Mouse (Mus musculus): Measurements from ENCODE around the gene A830005F24Rik. TPM values are rescaled to one million over a fixed set of nuclear protein-coding genes. Genes with fewer than 3 reads are reported as not detected.
A peak's percentile ranks its signal among the peaks of the same experiment; 100 is the strongest.

A830005F24Rik gene
- polyA plus RNA-seq, 1 experiment from 2014 or later, result 3.0 TPM

DNA sequence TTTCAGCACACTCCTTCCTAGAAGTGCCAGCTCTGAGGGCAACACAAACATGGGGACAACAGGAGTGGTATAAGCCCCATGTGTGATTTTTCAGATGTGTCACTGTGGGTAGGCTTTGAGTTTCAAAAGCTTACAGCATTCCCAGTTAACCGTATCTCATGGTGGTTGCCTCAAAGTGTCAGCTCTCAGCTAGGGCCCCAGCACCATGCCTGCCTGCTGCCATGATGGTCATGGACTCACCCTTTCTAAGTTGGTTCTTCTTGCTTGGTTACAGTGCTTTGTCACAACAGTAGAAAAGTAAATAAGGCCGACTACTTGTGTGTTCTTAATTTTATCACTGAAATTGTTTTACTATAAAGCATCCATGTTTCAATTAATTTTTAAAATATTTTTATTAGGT lies 18.1 kb downstream of the A830005F24Rik start:
- WGBS, result 78% methylated on average over 2 of the region's 2 CpGs

DNA sequence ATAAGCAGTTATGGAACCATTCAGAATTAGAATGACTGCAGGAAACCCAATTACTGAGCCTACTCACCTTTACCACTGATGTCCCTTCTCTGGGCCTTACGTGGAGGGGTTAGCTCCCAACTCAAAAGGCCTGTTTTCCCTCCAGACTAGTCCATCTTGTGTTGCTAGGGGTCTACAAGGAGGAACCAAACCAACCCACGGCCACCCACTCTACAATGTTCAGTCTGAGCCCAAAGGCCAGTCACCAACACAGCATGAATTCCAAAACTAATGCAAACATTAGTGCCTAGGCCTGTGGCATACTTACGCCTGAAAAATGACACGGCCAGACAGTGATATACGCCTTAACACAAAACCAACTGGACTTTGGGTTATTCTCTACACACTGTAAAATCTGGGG lies 20.1 kb downstream of the A830005F24Rik start:
- no peaks in the 10 kb centered on the region for H3K27me3 ChIP-seq (ENCODE audit: control insufficient read depth, insufficient read depth, low read length)
- H3K4me2 ChIP-seq (replicated peaks; ENCODE audit: low read depth, low read length), result no peak overlapping the region
- H3K4me3 ChIP-seq (ENCODE audit: low read depth, low read length), result no peak overlapping the region
- no peaks in the 10 kb centered on the region for H3K9me3 ChIP-seq (ENCODE audit: control insufficient read depth, low read length)
- no peaks in the 10 kb centered on the region for H3K36me3 ChIP-seq (ENCODE audit: control insufficient read depth, insufficient read depth, low read length)
- DNase-seq (ENCODE audit: low spot score) (no peak), ATAC-seq (ENCODE audit: low FRiP score) (no peak)
- no peak overlapping the region for H3K27ac ChIP-seq (ENCODE audit: low read depth, low read length)
- 93% methylated on average over 5 of the region's 5 CpGs for WGBS
- H3K9ac ChIP-seq (ENCODE audit: low read depth, low read length), result no peak overlapping the region
- no peaks in the 10 kb centered on the region for H3K4me1 ChIP-seq (replicated peaks; ENCODE audit: control insufficient read depth, insufficient read depth, low read length)

More for the DNA sequence above, 18.1 kb downstream of the A830005F24Rik start:
- Histone ChIP-seq H3K27ac (ENCODE audit: low read depth, low read length) (no peak overlapping the region), H3K4me1 (replicated peaks; ENCODE audit: control insufficient read depth, insufficient read depth, low read length) (no peaks in the 10 kb centered on the region), H3K27me3 (ENCODE audit: control insufficient read depth, insufficient read depth, low read length) (no peaks in the 10 kb centered on the region), H3K4me3 (ENCODE audit: low read depth, low read length) (no peak overlapping the region), H3K9ac (ENCODE audit: low read depth, low read length) (no peak overlapping the region), H3K36me3 (ENCODE audit: control insufficient read depth, insufficient read depth, low read length) (no peaks in the 10 kb centered on the region), H3K9me3 (ENCODE audit: control insufficient read depth, low read length) (no peaks in the 10 kb centered on the region), H3K4me2 (replicated peaks; ENCODE audit: low read depth, low read length) (no peak overlapping the region)
- ATAC-seq (ENCODE audit: low FRiP score) (no peak), DNase-seq (ENCODE audit: low spot score) (no peak)

DNA sequence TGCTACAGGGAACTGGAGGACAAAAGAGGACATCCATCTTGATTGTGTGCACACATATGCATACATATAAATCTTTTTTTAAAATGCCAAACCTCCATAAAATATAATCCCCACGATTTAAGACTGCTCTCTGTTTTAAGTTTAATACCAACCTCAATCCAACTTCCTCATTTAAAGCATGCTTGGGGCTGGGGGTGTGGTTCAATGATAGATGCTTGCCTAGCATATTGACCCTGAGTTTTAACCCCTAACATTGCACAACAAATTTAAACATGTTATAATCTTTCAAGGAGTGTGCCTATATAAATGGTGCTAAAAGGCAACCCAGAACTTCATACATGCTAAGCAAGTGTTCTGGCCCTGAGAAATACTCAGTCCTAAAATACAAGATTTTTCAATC lies 27.1 kb downstream of the A830005F24Rik start:
- H3K9me3 ChIP-seq (ENCODE audit: control insufficient read depth, low read length), result no peaks in the 10 kb centered on the region
- ATAC-seq (ENCODE audit: low FRiP score), result no peak
- no peak overlapping the region for H3K27ac ChIP-seq (ENCODE audit: low read depth, low read length)
- H3K4me1 ChIP-seq (replicated peaks; ENCODE audit: control insufficient read depth, insufficient read depth, low read length), result peaks cover 5% of the 10 kb centered on the region
- no peaks in the 10 kb centered on the region for H3K36me3 ChIP-seq (ENCODE audit: control insufficient read depth, insufficient read depth, low read length)
- H3K4me3 ChIP-seq (ENCODE audit: low read depth, low read length), result no peak overlapping the region
- no peak overlapping the region for H3K9ac ChIP-seq (ENCODE audit: low read depth, low read length)
- no peak overlapping the region for H3K4me2 ChIP-seq (replicated peaks; ENCODE audit: low read depth, low read length)
- no peak for DNase-seq (ENCODE audit: low spot score)
- 67% methylated on average over 1 of the region's 1 CpGs for WGBS
- H3K27me3 ChIP-seq (ENCODE audit: control insufficient read depth, insufficient read depth, low read length), result no peaks in the 10 kb centered on the region

DNA sequence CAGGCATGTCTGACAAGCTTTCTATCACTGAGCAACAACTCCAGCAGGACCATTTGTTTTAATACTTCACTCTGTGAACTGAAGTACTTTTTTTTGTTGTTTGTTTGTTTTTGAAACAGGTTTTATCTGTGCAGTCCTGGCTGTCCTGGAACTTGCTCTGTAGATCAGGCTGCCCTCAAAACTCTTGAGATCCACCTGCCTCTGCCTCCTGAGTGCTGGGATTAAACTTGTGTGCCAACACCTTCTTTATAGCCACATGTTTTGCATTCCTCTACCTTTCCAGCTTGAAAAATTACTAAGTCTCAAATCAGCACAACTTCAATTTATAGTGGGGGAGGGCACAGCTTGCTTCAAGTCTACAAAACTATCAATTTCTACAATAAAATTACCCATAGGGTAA lies 31.0 kb downstream of the A830005F24Rik start:
- Histone ChIP-seq H3K27ac (ENCODE audit: low read depth, low read length) (no peak overlapping the region), H3K4me2 (replicated peaks; ENCODE audit: low read depth, low read length) (peak overlapping the region; percentile 70; the same call in 1 of the 2 replicates), H3K27me3 (ENCODE audit: control insufficient read depth, insufficient read depth, low read length) (no peaks in the 10 kb centered on the region), H3K9ac (ENCODE audit: low read depth, low read length) (no peak overlapping the region), H3K9me3 (ENCODE audit: control insufficient read depth, low read length) (no peaks in the 10 kb centered on the region), H3K4me1 (replicated peaks; ENCODE audit: control insufficient read depth, insufficient read depth, low read length) (peaks cover 5% of the 10 kb centered on the region), H3K4me3 (ENCODE audit: low read depth, low read length) (no peak overlapping the region; the same call in 1 of the 2 replicates), H3K36me3 (ENCODE audit: control insufficient read depth, insufficient read depth, low read length) (no peaks in the 10 kb centered on the region)
- ATAC-seq (ENCODE audit: low FRiP score) (no peak), DNase-seq (ENCODE audit: low spot score) (no peak)

DNA sequence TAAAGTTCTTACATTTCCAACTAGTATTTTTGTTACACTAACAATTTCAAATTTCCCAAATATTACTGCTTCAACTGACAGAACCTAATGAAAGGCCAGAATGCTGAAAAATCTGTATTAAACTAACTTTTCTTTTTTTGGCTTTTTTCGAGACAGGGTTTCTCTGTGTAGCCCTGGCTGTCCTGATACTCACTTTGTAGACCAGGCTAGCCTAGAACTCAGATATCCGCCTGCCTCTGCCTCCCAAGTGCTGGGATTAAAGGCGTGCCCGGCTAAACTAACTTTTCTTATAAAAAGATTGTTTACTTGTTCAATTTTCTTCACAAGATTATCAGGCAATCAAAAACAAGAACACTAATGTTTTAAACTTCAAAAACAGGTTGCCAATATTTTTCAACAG lies 31.5 kb downstream of the A830005F24Rik start:
- Histone ChIP-seq H3K27ac (ENCODE audit: low read depth, low read length) (no peak overlapping the region), H3K4me2 (replicated peaks; ENCODE audit: low read depth, low read length) (peak overlapping the region; percentile 70), H3K4me1 (replicated peaks; ENCODE audit: control insufficient read depth, insufficient read depth, low read length) (peaks cover 5% of the 10 kb centered on the region), H3K36me3 (ENCODE audit: control insufficient read depth, insufficient read depth, low read length) (no peaks in the 10 kb centered on the region), H3K4me3 (ENCODE audit: low read depth, low read length) (peak overlapping the region; percentile 82), H3K27me3 (ENCODE audit: control insufficient read depth, insufficient read depth, low read length) (no peaks in the 10 kb centered on the region), H3K9ac (ENCODE audit: low read depth, low read length) (no peak overlapping the region), H3K9me3 (ENCODE audit: control insufficient read depth, low read length) (no peaks in the 10 kb centered on the region)
- DNase-seq (ENCODE audit: low spot score) (no peak), ATAC-seq (ENCODE audit: low FRiP score) (no peak)
- WGBS, result 52% methylated on average over 4 of the region's 4 CpGs

DNA sequence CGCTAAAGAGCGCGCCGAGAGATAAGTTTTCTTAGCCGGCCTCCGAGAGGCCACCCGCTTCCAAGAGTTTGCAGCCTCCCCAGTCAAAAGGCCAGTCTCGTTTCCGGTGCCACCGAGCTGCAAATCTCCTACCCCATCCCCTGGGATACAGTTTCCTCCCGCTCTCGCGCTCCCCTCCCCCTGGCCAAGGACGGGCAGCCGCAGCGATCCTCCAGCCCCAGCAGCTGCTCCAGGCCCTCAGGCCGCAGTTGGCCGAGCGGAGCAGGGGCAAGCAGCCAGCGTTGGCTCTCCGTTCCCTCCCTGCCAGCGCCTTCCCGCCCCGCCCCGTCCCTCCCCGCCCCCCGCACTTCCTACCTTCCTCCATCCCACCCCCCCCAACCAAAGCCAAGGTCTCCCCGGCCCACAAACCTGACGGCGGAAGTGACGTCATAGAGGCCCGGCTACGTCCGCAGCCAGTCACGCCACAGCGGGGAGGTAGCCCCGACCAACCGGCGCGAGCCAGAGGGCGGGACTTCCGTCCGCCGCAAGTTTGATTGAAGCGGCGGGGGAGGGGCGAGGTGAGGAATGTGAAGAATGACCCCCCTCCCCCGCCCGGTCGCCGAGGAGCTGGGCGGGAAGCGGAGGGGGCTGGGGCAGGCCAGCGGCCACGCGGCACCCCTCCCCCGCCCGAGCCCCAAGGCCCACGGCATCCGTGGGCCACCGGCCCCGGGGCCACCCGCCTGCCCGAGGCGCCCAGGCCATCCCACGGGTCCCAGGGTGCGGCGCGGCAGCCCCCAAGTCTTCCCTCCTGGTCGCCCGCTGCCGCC lies 32.3 kb downstream of the A830005F24Rik start:
- peak; percentile 87 for ATAC-seq (ENCODE audit: low FRiP score)
- H3K9me3 ChIP-seq (ENCODE audit: control insufficient read depth, low read length), result no peaks in the 10 kb centered on the region
- H3K27ac ChIP-seq (ENCODE audit: low read depth, low read length), result peak overlapping the region; percentile 98
- H3K4me2 ChIP-seq (replicated peaks; ENCODE audit: low read depth, low read length), result peak overlapping the region; percentile 70
- H3K4me1 ChIP-seq (replicated peaks; ENCODE audit: control insufficient read depth, insufficient read depth, low read length), result peaks cover 5% of the 10 kb centered on the region
- H3K9ac ChIP-seq (ENCODE audit: low read depth, low read length), result peak overlapping the region; percentile 97
- no peaks in the 10 kb centered on the region for H3K27me3 ChIP-seq (ENCODE audit: control insufficient read depth, insufficient read depth, low read length)
- no peaks in the 10 kb centered on the region for H3K36me3 ChIP-seq (ENCODE audit: control insufficient read depth, insufficient read depth, low read length)
- WGBS, result 0% methylated on average over 42 of the region's 72 CpGs
- H3K4me3 ChIP-seq (ENCODE audit: low read depth, low read length), result peak overlapping the region; percentile 82
- DNase-seq (ENCODE audit: low spot score), result peak; percentile 100

DNA sequence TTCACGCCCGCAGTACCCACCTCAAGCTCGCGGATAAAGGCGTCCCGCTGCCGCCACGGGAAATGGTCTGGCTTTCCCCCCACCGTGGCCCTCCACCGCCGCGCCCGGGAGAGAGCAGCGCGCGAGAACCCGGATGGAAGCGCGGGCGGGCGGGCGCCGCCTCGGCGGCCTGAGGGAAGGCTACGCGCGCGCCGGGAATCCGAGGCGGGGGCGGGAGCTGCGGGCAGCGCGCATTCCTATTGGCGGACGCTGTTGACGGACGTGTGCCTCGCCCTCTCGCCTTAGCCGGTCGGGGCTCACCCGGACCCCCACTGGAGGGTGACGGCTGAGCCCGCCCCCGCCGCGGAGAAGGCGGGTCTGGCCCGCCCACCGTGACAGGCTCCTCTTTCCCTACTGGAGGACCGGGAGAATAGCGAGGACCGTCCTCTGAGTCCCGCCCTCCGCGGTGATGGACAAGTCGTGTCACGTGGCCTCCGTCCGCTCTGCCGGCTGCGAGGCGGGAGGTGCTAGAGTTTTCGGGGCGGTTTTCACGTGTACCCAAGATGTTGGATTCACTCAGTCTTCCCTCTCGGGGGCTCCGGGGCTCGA lies 33.1 kb downstream of the A830005F24Rik start:
- ATAC-seq (ENCODE audit: low FRiP score) (peak; percentile 98), DNase-seq (ENCODE audit: low spot score) (peak; percentile 99)
- Histone ChIP-seq H3K9me3 (ENCODE audit: control insufficient read depth, low read length) (no peaks in the 10 kb centered on the region), H3K4me2 (replicated peaks; ENCODE audit: low read depth, low read length) (peak overlapping the region; percentile 39), H3K27ac (ENCODE audit: low read depth, low read length) (peak overlapping the region; percentile 98), H3K27me3 (ENCODE audit: control insufficient read depth, insufficient read depth, low read length) (no peaks in the 10 kb centered on the region), H3K9ac (ENCODE audit: low read depth, low read length) (peak overlapping the region; percentile 97), H3K36me3 (ENCODE audit: control insufficient read depth, insufficient read depth, low read length) (no peaks in the 10 kb centered on the region), H3K4me1 (replicated peaks; ENCODE audit: control insufficient read depth, insufficient read depth, low read length) (peaks cover 5% of the 10 kb centered on the region; the same call in 1 of the 2 replicates), H3K4me3 (ENCODE audit: low read depth, low read length) (peak overlapping the region; percentile 82)
- under 1% methylated on average over 49 of the region's 72 CpGs for WGBS

DNA sequence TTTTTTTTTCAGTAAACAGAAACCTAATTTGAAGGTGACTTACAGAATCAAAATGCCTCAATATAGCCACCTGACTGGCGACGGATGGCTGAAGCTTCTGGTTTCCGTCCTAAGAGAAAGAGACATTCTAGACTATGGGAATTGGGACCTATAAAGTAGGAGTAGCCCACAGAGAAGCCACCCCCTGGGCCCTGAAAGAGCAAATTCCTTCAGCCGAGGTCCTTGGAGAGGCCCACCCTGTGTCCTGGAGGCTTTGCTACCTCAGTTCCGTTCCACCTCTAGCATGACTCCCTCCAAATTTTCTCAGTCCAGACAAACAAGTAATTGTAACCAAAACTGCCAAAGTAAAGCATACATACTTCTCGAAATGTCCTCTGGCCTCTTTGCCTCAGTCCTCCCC lies 34.3 kb downstream of the A830005F24Rik start:
- ATAC-seq (ENCODE audit: low FRiP score) (no peak), DNase-seq (ENCODE audit: low spot score) (no peak)
- H3K27ac ChIP-seq (ENCODE audit: low read depth, low read length), result no peak overlapping the region
- WGBS, result 92% methylated on average over 6 of the region's 6 CpGs
- no peak overlapping the region for H3K4me2 ChIP-seq (replicated peaks; ENCODE audit: low read depth, low read length)
- no peaks in the 10 kb centered on the region for H3K27me3 ChIP-seq (ENCODE audit: control insufficient read depth, insufficient read depth, low read length)
- H3K4me1 ChIP-seq (replicated peaks; ENCODE audit: control insufficient read depth, insufficient read depth, low read length), result peaks cover 5% of the 10 kb centered on the region; the same call in 1 of the 2 replicates
- H3K36me3 ChIP-seq (ENCODE audit: control insufficient read depth, insufficient read depth, low read length), result no peaks in the 10 kb centered on the region
- no peak overlapping the region for H3K9ac ChIP-seq (ENCODE audit: low read depth, low read length)
- H3K9me3 ChIP-seq (ENCODE audit: control insufficient read depth, low read length), result no peaks in the 10 kb centered on the region
- no peak overlapping the region for H3K4me3 ChIP-seq (ENCODE audit: low read depth, low read length)

DNA sequence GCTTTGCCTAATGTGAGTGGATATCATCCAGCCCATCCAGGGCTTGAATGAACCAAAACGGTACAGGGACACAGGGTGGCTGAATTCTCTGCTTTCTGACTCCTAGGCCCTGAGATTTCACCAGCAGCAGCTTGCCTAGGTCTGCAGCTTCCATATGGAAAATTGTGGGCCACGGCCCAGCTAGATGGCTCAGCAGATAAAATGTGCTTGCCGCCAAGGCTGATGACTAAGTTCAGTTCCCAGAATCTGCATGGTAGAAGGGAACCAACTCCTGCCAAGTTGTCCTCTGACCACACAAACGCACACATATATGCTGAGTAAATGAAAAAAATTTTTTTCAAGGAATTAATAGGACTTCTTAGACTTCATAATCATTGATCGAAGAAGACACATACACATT lies 34.9 kb downstream of the A830005F24Rik start:
- H3K27ac ChIP-seq (ENCODE audit: low read depth, low read length), result no peak overlapping the region
- WGBS, result 92% methylated on average over 5 of the region's 5 CpGs
- H3K4me2 ChIP-seq (replicated peaks; ENCODE audit: low read depth, low read length), result no peak overlapping the region
- H3K4me1 ChIP-seq (replicated peaks; ENCODE audit: control insufficient read depth, insufficient read depth, low read length), result peaks cover 5% of the 10 kb centered on the region; the same call in 1 of the 2 replicates
- DNase-seq (ENCODE audit: low spot score), result no peak
- H3K4me3 ChIP-seq (ENCODE audit: low read depth, low read length), result no peak overlapping the region
- no peaks in the 10 kb centered on the region for H3K9me3 ChIP-seq (ENCODE audit: control insufficient read depth, low read length)
- H3K9ac ChIP-seq (ENCODE audit: low read depth, low read length), result no peak overlapping the region
- H3K27me3 ChIP-seq (ENCODE audit: control insufficient read depth, insufficient read depth, low read length), result no peaks in the 10 kb centered on the region
- ATAC-seq (ENCODE audit: low FRiP score), result no peak
- no peaks in the 10 kb centered on the region for H3K36me3 ChIP-seq (ENCODE audit: control insufficient read depth, insufficient read depth, low read length)

Data from hindbrain, embryonic 11.5 days (tissue).